ENCODE assay signal across 14 mouse cellular contexts in the genomic region with DNA sequence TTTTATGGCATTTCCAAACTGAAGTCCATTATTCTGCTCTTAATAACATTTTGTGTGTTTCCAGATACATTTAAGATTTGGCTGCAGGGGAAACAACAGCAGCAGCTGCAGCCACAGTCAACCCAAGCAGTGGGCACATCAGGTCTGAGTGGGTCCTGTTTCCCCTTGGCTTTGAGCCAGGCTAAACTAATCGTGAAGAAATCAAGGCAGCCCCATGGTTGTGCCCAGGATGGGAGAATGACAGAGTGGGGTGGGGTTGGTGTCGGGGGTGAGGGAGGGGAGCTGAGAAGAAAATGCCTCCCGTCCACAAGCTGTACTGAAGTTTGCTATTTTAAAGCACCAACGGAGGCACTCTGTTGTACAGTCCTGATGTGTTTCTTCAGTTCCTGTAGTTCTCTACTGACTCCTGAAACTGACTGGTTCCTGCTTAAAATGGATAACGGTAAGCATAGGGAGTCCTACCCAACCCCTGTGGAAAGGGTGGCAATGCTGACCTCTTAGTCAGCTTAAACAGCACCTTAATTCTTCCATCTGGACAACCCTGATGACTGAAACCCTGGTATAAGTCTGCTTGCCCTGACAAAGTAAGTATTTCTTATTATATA. TPM values are rescaled to one million over a fixed set of nuclear protein-coding genes. Genes with fewer than 3 reads are reported as not detected.
A peak's percentile ranks its signal among the peaks of the same experiment; 100 is the strongest.
DNase-seq lines count a peak whose midpoint lies in the region; ATAC-seq and TF ChIP-seq lines count a peak whose summit lies in the region.
"Had no signal": no experiment of that assay in that cellular context is flagged by ENCODE, and none has a peak within 500 bp of the region (broad histone marks: within the 10 kb centered on the region; RNA-seq: fewer than 3 reads in every experiment).

No protein-coding gene starts in this region.

- no peak for TF ChIP-seq EP300 in liver, embryonic 14.5 days (IDR thresholded peaks at IDR 0.05; ENCODE audit: low read depth)

- H3K4me2 ChIP-seq in intestine, embryonic 15.5 days (replicated peaks), result no peak overlapping the region
- H3K4me2 ChIP-seq in intestine, postnatal 0 days (replicated peaks; ENCODE audit: low read depth), result no peak overlapping the region
- 0 out of 2 replicates have a peak overlapping the region, but pooled peaks have one; percentile 2 for H3K4me2 ChIP-seq in embryonic facial prominence, embryonic 15.5 days (replicated peaks)
- H3K4me2 ChIP-seq in liver, embryonic 14.5 days (ENCODE audit: low read depth), result no peak overlapping the region
- H3K4me2 ChIP-seq: midbrain, embryonic 13.5 days had no signal

- no peak for DNase-seq in liver, embryonic 14.5 days (ENCODE audit: low read depth in 3 of 3, low spot score in 3 of 3)
- DNase-seq in adipocyte (ENCODE audit: low spot score) (no peak), MN1 (ENCODE audit: low spot score) (no peak)
- no peak for DNase-seq in ovary, postnatal 14 days (ENCODE audit: low spot score)
- DNase-seq: cerebellum, adult 11-12 months; kidney, postnatal 36 days; lung, postnatal 4 days; thymus, postnatal 25 days had no signal

- peak overlapping the region; percentile 33; the same call in 1 of the 2 replicates for H3K27ac ChIP-seq in intestine, embryonic 15.5 days
- H3K27ac ChIP-seq in intestine, postnatal 0 days (ENCODE audit: low read depth, low read length), result no peak overlapping the region
- peak overlapping the region; percentile 71; the same call in 1 of the 2 replicates for H3K27ac ChIP-seq in embryonic facial prominence, embryonic 15.5 days (replicated peaks)
- H3K27ac ChIP-seq in liver, embryonic 14.5 days, result peak overlapping the region; percentile 11; the same call in 1 of the 2 replicates
- H3K27ac ChIP-seq: midbrain, embryonic 13.5 days had no signal

- H3K4me3 ChIP-seq in intestine, embryonic 15.5 days (replicated peaks), result no peak overlapping the region
- no peak overlapping the region for H3K4me3 ChIP-seq in intestine, postnatal 0 days (ENCODE audit: low read depth, low read length)
- no peak overlapping the region for H3K4me3 ChIP-seq in embryonic facial prominence, embryonic 15.5 days (replicated peaks)
- H3K4me3 ChIP-seq in liver, embryonic 14.5 days (ENCODE audit: insufficient read depth in 1 of 2, low read depth in 2 of 2, low read length in 2 of 2), result no peak overlapping the region
- H3K4me3 ChIP-seq: midbrain, embryonic 13.5 days had no signal

- no peak overlapping the region for H3K9ac ChIP-seq in intestine, embryonic 15.5 days
- H3K9ac ChIP-seq in intestine, postnatal 0 days (ENCODE audit: low read depth, low read length), result no peak overlapping the region
- H3K9ac ChIP-seq in embryonic facial prominence, embryonic 15.5 days, result no peak overlapping the region
- H3K9ac ChIP-seq in liver, embryonic 14.5 days (replicated peaks), result no peak overlapping the region
- H3K9ac ChIP-seq: midbrain, embryonic 13.5 days had no signal

- no peak for ATAC-seq in intestine, embryonic 15.5 days
- no peak for ATAC-seq in intestine, postnatal 0 days
- ATAC-seq in common myeloid progenitor, adult 5-6 weeks (replicated peaks; ENCODE audit: low read depth, poor library complexity, severe bottlenecking), result peak; percentile 39; the same call in 1 of the 2 replicates
- ATAC-seq in embryonic facial prominence, embryonic 15.5 days (ENCODE audit: insufficient number of reproducible peaks, low FRiP score, low TSS enrichment, low read depth), result no peak
- no peak for ATAC-seq in liver, embryonic 14.5 days (ENCODE audit: insufficient read depth)
- ATAC-seq: midbrain, embryonic 13.5 days; Patski had no signal

- no peaks in the 10 kb centered on the region for H3K36me3 ChIP-seq in intestine, embryonic 15.5 days
- no peaks in the 10 kb centered on the region for H3K36me3 ChIP-seq in intestine, postnatal 0 days (ENCODE audit: control insufficient read depth, insufficient read depth)
- H3K36me3 ChIP-seq in embryonic facial prominence, embryonic 15.5 days, result no peaks in the 10 kb centered on the region
- peaks cover 7% of the 10 kb centered on the region for H3K36me3 ChIP-seq in liver, embryonic 14.5 days (replicated peaks; ENCODE audit: control insufficient read depth, insufficient read depth, low read depth)
- H3K36me3 ChIP-seq: midbrain, embryonic 13.5 days had no signal

- no peak for TF ChIP-seq CTCF in intestine, postnatal 0 days (IDR thresholded peaks at IDR 0.05; ENCODE audit: low read depth)
- no peak for TF ChIP-seq CTCF in liver, embryonic 14.5 days (IDR thresholded peaks at IDR 0.05; ENCODE audit: low read depth)

- H3K27me3 ChIP-seq in intestine, embryonic 15.5 days (replicated peaks), result no peaks in the 10 kb centered on the region
- no peaks in the 10 kb centered on the region for H3K27me3 ChIP-seq in intestine, postnatal 0 days (replicated peaks; ENCODE audit: control insufficient read depth, insufficient read depth, low read length)
- no peaks in the 10 kb centered on the region for H3K27me3 ChIP-seq in embryonic facial prominence, embryonic 15.5 days
- H3K27me3 ChIP-seq in liver, embryonic 14.5 days (ENCODE audit: control insufficient read depth, insufficient read depth, low read length), result no peaks in the 10 kb centered on the region
- H3K27me3 ChIP-seq: midbrain, embryonic 13.5 days; Patski had no signal

- no peaks in the 10 kb centered on the region for H3K9me3 ChIP-seq in intestine, embryonic 15.5 days
- no peaks in the 10 kb centered on the region for H3K9me3 ChIP-seq in intestine, postnatal 0 days (ENCODE audit: control insufficient read depth)
- H3K9me3 ChIP-seq in embryonic facial prominence, embryonic 15.5 days (replicated peaks), result no peaks in the 10 kb centered on the region
- H3K9me3 ChIP-seq in liver, embryonic 14.5 days (ENCODE audit: control insufficient read depth, low read length), result no peaks in the 10 kb centered on the region
- H3K9me3 ChIP-seq: midbrain, embryonic 13.5 days had no signal

- H3K4me1 ChIP-seq in intestine, embryonic 15.5 days (replicated peaks), result peaks cover 6% of the 10 kb centered on the region; the same call in 1 of the 2 replicates
- no peaks in the 10 kb centered on the region for H3K4me1 ChIP-seq in intestine, postnatal 0 days (replicated peaks; ENCODE audit: control insufficient read depth, insufficient read depth, low read length)
- peaks cover 17% of the 10 kb centered on the region for H3K4me1 ChIP-seq in embryonic facial prominence, embryonic 15.5 days
- peaks cover 23 to 37% of the 10 kb centered on the region in 2 experiments for H3K4me1 ChIP-seq in liver, embryonic 14.5 days (replicated peaks; ENCODE audit: control insufficient read depth in 2 of 2, insufficient read depth in 2 of 2, low read length in 1 of 2)
- H3K4me1 ChIP-seq: midbrain, embryonic 13.5 days had no signal

- 46% methylated on average over 5 of the region's 5 CpGs for WGBS in intestine, embryonic 15.5 days
- 50% methylated on average over 5 of the region's 5 CpGs for WGBS in intestine, postnatal 0 days
- WGBS in embryonic facial prominence, embryonic 15.5 days, result 23% methylated on average over 5 of the region's 5 CpGs
- 38% methylated on average over 5 of the region's 5 CpGs for WGBS in liver, embryonic 14.5 days (ENCODE audit: insufficient replicate concordance)

RNA-seq across cellular contexts. Expression of a gene that starts 12.6 kb away (rescaled TPM):
- polyA plus RNA-seq in intestine, embryonic 15.5 days (2015; fragmentation: Nextera tagmentation; extraction: Ambion mirVana), result 11.0 and 11.2 TPM in 2 replicates
- polyA plus RNA-seq in intestine, postnatal 0 days (2015; fragmentation: Nextera tagmentation; extraction: Ambion mirVana), result 15.6 and 17.5 TPM in 2 replicates
- 11.2 and 15.0 TPM in 2 replicates for total RNA-seq in common myeloid progenitor, adult 5-6 weeks (2017)
- polyA plus RNA-seq in embryonic facial prominence, embryonic 15.5 days (2015; fragmentation: Nextera tagmentation; extraction: Ambion mirVana), result 4.0 and 4.4 TPM in 2 replicates
- 33.0 and 42.1 TPM in 2 replicates for polyA plus RNA-seq in liver, embryonic 14.5 days (2012; rRNA removed)
- polyA plus RNA-seq in liver, embryonic 14.5 days (2014; fragmentation: Nextera tagmentation; extraction: Ambion mirVana), result 48.7 and 53.1 TPM in 2 replicates
- polyA plus RNA-seq: Patski had no signal

RNA-seq across cellular contexts. Expression of a gene that starts 59.1 kb away (rescaled TPM):
- polyA plus RNA-seq in intestine, embryonic 15.5 days (2015; fragmentation: Nextera tagmentation; extraction: Ambion mirVana), result 36.5 and 39.0 TPM in 2 replicates
- polyA plus RNA-seq in intestine, postnatal 0 days (2015; fragmentation: Nextera tagmentation; extraction: Ambion mirVana), result 24.3 and 26.1 TPM in 2 replicates
- 79.4 and 79.9 TPM in 2 replicates for total RNA-seq in common myeloid progenitor, adult 5-6 weeks (2017)
- polyA plus RNA-seq in embryonic facial prominence, embryonic 15.5 days (2015; fragmentation: Nextera tagmentation; extraction: Ambion mirVana), result 47.9 and 50.8 TPM in 2 replicates
- polyA plus RNA-seq in liver, embryonic 14.5 days (2012; rRNA removed), result 5.4 and 7.0 TPM in 2 replicates
- polyA plus RNA-seq in liver, embryonic 14.5 days (2014; fragmentation: Nextera tagmentation; extraction: Ambion mirVana), result 15.4 and 17.1 TPM in 2 replicates
